Comparison of ENCODE assay signal across 1 mouse cellular context in genomic region chr15:89177576-89178259, GRCm38 (mm10).
TF ChIP-seq lines count a peak whose summit lies in the region.

No protein-coding gene starts in this region.

TF ChIP-seq in MEL, 35 proteins besides CTCF, POLR2A, EP300 and RAD21 (continued from another document):
- no peak for TF ChIP-seq POLR2AphosphoS5 (IDR thresholded peaks at IDR 0.05; ENCODE audit: borderline replicate concordance, low read depth, low read length)
- TF ChIP-seq MAX (IDR thresholded peaks at IDR 0.05; ENCODE audit: low read length): no peak
- TF ChIP-seq HCFC1 (IDR thresholded peaks at IDR 0.05; ENCODE audit: low read depth, low read length): no peak
- no peak for TF ChIP-seq MYC (IDR thresholded peaks at IDR 0.05; ENCODE audit: low read depth, low read length)
- no peak for TF ChIP-seq TBP (IDR thresholded peaks at IDR 0.05; ENCODE audit: low read depth, low read length)
- no peak for TF ChIP-seq ETS1 (IDR thresholded peaks at IDR 0.05; ENCODE audit: low read depth, low read length)
